Mouse (Mus musculus): ENCODE measurements around the gene Erv3.
A peak's percentile ranks its signal among the peaks of the same experiment; 100 is the strongest.

The Erv3 gene

DNA sequence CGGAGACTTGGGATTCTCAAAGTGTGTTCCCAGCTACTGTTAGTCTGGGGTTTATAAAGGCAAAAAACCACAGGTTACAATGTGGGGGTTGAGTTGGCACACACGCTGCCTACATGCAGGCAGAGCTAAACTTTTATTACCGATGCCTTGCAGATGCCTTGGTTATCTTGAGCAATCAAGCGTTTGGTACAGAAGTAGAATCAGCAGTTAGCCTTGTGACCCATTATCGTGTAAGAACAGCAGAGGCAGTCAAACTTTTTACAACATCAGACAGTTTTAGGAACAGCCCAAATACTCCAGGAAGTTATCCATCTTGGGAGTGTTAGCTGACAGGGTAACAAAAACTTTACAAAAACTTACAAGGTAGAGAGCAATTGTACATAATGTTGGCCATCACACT is at the start of gene Erv3:
TSS of gene Erv3 (minus strand) at position 27 of the 400 bp plus-strand sequence.
- DNase-seq (ENCODE audit: low spot score), result no peak

DNA sequence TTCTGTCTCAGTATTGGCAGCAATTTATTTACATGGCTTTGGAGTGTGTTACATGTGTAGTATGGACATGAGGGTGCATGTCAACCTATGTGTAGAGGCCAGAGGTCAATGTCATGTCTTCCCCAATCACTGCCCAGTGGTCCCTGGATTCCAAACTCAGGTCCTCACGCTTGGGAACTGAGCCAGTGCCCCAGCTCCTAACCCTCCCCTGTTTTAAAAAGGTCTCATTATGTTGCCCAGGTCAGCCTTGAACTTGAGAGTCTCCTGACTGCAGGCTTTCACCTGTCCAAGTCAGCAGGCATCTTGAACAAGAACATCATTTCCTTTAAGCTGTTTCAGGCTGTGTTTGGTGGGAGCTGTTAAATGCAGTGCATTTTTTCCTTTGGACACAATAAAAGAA is 49.4 kb upstream of the Erv3 start:
- DNase-seq (ENCODE audit: low spot score), result no peak

DNA sequence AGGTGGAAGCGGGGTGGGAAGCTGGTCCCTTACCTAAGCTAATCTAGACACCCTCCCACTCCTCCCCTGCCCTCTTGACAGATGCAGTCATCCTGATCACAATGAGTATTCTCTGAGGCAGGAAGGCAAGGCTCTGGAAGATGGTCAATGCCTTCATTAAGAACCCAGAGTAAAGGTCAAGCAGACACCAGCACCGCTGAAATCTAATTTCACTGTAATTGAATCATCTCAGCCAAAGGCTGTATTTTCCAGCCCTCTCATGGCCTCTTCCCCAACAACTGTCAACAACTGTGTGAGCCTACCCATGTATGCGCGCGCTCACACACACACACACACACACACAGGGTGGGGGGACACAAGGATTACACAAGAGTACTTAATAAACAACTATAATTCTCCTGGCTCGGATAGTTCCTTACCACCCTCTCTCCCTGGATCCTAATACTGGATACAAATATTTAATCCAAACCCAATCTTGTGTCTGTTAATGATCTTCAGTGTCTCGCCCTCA is 48.9 kb upstream of the Erv3 start:
- no peak for DNase-seq (ENCODE audit: low spot score)

- no peak for DNase-seq (ENCODE audit: low spot score)
Measured at GRCm38 (mm10) chr2:131907311-131907710, 47.8 kb upstream of the Erv3 start.

DNA sequence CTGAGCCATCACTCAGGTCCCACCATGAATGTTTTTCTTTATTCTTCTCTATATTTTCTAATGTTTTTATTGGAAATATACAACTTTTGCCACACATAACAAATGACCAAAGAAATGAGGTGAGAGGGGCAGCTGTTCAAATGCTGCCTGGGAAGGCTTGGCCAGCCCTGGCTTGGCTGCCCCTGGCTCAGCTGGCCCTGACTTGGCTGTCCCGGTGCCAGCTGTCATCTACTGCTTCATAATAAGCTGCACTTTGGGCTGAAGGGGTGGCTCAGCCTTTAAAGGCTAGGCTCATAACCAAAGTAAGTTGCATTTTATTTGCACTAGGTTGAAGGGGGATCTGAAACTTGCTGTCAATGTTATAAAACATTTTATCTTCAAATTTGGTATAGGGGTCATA is 47.3 kb upstream of the Erv3 start:
- DNase-seq (ENCODE audit: low spot score), result no peak

DNA sequence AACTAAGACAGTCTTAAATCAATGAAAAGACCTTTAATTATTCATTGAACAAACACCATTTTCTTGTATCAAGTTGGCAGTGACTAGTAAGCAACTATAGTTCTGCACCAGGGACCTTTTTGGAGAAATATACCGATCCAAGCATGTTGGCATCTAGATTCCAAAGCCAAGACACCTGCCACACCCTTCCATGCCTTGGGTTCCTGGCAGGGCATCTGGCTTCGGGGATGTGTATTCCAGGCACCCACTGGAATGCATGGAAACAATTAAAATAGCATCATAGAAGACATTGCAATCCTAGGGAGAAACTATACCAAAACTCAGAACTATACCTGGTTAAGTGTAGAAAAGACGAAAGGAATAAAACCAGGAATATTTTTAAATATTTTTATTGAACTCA is 46.7 kb upstream of the Erv3 start:
- DNase-seq (ENCODE audit: low spot score), result no peak

DNA sequence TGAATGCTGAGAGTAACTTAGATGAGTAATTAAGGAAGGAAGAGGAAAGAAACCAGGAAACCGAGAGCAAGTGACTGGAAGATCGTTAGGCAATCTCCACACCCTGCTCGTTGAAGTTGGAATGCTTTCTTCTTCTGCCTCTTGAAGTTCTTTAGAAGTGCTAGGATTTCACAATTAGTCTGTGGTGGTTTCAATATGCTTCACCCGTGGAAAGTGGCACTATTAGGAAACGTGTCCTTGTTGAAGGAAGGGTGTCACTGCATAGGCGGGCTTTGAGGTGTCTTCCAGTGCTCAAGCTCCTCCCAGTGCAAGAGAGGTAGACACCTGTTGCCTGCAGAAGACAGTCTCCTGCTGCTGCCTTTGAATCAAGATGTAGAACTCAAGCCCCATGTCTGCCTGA is 46.2 kb upstream of the Erv3 start:
- no peak for DNase-seq (ENCODE audit: low spot score)

- DNase-seq (ENCODE audit: low spot score), result no peak
Measured at GRCm38 (mm10) chr2:131905025-131905424, 45.5 kb upstream of the Erv3 start.

DNA sequence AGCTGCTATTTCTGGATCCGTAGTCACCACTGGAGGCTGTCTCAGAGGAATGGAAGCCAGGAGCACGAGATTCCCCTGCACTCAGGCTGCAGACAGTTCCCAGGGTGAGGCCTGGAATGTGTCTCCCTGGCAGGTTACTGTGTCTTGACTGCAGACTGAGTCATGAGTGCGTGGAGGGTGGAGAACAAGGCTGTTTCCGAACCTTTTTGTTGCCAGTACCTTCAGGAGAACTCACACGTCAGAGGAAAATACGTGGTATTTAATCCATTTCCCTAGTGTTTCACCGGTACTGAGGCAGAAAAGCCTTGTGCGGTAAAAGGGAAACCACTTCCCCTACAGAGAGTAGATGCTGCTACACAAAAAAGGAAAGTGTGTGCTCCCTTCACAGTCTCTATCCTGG is 43.3 kb upstream of the Erv3 start:
- DNase-seq (ENCODE audit: low spot score), result peak; percentile 24

DNA sequence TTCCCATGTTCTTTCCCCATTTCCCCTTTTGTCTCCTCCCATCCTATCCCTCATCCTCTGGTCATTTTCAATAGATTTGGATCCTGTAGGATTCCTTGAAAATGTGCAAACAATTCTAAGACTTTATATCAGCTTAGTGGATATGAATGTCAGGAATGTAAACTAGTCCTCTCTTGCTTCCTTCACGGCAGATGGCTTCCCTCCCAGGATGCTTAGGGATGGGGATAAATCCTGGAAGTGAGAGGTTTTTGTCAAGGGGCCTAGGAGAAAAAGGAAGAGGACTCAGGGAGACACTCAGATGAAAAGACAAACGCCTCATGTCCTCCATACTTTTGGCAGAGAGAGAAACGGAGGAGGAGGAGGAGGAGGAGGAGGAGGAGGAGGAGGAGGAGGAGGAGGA is 42.9 kb upstream of the Erv3 start:
- DNase-seq (ENCODE audit: low spot score), result no peak

DNA sequence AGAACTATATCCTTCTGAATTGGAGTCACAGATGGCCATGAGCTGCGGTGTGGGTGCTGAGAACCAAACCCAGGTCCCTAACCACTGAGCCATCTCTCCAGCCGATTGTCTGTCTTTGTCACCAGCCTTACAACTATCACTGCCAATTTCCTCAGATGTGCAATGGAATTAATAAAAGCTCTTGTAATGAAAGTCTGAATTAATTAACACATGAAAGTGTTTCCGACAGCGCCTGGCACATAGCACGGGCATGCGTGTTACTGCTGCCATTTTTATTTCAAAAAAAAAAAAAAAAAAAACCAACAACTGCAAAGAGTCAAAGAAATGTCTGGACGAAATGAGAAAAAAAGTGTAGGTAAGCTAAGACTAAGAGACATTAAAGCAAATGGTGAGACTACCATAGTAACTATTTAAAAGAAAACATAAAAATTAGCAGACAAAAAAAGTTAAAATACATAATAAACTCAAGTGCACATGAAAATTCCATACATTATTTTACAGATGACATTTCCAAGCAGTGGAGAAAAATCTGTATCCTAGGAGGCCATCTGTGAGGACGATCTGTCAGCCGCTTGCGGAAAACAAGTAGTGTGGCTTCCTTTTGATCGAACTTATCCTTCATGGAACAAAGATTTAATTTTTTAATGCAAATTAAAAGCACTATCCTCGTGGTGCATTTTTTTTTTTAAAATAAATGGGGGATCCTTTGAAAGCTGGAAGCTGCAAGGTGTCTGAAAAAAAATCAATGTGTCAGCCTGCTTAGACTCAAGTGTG is 38.0 kb upstream of the Erv3 start:
- no peak for DNase-seq (ENCODE audit: low spot score)

DNA sequence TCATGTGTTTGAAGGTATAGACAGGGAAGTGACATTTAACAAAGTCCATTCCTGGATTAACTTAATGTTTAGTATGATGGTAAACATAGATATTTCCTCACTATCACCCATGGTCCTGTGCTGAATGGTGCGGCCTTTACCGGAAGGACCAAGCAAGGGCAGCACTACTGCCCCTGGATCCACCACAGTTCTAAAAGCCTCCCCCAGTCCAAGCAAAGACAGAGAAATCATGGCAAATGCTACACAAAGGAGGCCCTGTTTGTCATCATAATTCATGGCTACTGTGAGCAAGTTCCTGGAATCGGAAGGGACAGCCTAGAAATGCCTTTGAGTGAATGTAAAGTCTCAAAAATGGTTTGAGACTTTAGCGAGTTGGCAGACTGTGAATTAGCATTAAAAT is 36.5 kb upstream of the Erv3 start:
- DNase-seq (ENCODE audit: low spot score), result no peak

GRCm38 (mm10) chr2:131895106-131895505 is 35.6 kb upstream of the Erv3 start:
- no peak for DNase-seq (ENCODE audit: low spot score)

DNA sequence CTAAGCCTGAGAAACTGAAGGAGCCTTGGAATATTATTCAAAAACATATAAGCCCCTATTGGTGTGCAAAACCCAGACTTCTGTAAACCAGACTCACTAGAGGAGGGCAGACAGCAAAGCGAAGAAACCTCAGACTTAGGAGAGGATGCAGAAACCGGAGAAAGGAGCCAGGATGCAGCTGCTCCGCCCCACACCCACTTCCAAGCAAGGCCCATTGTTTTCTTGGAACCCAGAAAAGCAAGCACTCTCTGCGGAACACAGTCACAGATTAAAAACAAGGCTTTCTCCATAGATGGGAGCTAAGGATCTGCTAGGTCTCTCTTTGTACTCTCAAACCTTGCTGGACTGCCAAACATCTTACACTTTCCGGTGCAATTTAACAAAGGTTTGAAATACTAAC is 33.0 kb upstream of the Erv3 start:
- DNase-seq (ENCODE audit: low spot score), result no peak

DNA sequence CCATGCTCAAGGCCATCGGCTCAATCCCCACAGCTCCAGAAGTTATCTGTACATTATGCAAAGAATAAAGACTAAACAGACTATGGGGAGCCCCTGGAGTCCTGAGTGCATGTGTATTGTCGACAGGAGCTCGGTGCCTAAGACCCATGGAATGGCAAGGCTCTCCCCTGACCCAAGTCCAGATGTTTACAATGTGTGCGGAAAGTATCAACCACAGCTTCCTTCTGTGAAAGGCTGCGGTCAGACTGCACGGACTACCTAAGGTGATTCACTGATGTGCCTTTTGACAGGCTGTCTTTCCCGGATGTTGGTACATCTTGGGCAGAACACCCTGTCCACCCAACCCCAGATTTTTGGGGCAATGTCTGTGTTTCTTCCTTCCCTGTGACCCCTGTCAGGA is 28.7 kb upstream of the Erv3 start:
- DNase-seq (ENCODE audit: low spot score), result peak; percentile 4

DNA sequence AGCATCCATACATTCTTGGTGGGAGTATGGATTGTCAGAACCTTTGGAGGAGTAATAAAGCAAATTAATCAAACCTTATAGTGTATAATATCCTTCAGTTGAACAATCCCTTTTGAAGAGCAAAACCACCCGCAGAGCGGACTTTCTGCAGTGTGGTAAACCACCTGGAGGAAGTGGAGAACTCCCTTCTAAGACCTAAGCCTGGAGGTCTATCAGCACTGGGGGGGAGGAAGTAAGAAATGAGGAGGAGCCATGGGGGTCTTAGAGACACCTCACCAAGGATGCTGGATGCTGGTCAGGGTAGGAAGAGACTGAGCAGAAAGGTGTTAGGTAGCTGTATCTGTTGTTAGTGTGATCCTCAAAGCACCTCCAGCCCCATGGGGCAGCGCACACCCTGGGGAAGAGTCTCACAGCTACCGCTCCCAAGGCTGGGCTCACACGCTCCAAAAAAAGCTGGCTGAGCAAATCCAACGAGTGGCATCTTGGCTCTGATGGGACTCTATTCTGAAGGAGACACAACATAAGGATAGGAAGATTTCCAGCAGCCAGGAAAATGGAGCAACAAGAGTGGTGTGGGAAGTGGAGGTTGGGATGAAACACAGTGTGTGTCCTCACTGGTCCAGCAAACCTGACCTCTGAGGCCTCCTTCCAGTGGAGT is 27.1 kb upstream of the Erv3 start:
- DNase-seq (ENCODE audit: low spot score), result no peak

GRCm38 (mm10) chr2:131883136-131883535 is 23.6 kb upstream of the Erv3 start:
- DNase-seq (ENCODE audit: low spot score), result no peak

- no peak for DNase-seq (ENCODE audit: low spot score)
Measured at GRCm38 (mm10) chr2:131881766-131882165, 22.2 kb upstream of the Erv3 start.

- no peak for DNase-seq (ENCODE audit: low spot score)
Measured at GRCm38 (mm10) chr2:131876551-131877265, 17.2 kb upstream of the Erv3 start.

DNA sequence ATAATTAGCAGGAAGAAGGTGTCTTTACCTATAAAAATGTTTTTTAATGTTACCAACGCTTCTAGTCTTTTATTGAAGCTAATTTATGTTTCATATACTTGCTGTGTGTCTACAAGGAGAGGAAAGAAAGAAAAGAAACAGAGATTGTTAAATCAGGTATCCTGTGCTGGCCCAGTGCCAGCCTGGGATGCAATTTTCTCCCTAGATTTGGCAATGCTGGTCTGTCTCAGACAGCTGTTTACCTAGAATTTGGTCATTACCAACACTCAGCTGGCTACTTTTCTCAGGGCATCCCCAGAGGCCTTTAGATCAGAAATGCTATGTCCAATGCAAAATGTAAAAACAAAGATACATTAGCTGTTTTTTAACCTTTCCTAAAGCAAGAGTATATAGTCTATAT is 13.8 kb upstream of the Erv3 start:
- DNase-seq (ENCODE audit: low spot score), result no peak

GRCm38 (mm10) chr2:131868983-131869382 is 9.4 kb upstream of the Erv3 start:
- no peak for DNase-seq (ENCODE audit: low spot score)

GRCm38 (mm10) chr2:131866676-131867075 is 7.1 kb upstream of the Erv3 start:
- no peak for DNase-seq (ENCODE audit: low spot score)

- no peak for DNase-seq (ENCODE audit: low spot score)
Measured at GRCm38 (mm10) chr2:131864262-131864796, 4.8 kb upstream of the Erv3 start.
